Mouse (Mus musculus): ENCODE results near the gene Gm14147.
"Not testable (repeated sequence)": the region's sequence is repeated elsewhere in the genome, so short reads cannot be mapped to it uniquely, and the experiment has no call there.

DNA sequence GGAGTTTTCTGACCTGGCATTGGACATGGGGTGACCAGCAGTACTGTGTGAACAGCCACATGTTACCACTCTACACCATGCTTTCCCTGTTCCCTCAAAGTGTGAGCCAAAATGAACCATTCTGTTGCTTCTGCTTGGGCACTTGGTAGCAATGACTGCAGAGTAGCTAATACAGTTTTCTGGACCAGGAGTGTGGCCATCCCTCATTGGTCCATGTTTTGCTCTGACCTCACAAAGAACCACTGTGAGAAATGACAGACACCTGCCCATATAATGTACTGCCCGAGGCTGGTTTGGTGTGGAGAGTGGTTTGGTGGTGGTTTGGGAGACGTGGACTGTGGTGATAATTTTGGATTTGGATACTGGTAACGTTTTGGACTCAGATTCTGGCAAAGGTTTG, at the start of gene Gm14147:
- TF ChIP-seq CEBPB (IDR thresholded peaks at IDR 0.05; ENCODE audit: low read depth); MAX (IDR thresholded peaks at IDR 0.05): not testable (repeated sequence)

Data from C2C12 (cell line).